Mouse (Mus musculus): Measurements from ENCODE around the gene Fam167b. TPM values are rescaled to one million over a fixed set of nuclear protein-coding genes. Genes with fewer than 3 reads are reported as not detected.
A peak's percentile ranks its signal among the peaks of the same experiment; 100 is the strongest.

Gene Fam167b
- total and polyA plus RNA-seq, 3 experiments, result 1.1 to 1.2 TPM; not detected in 1

DNA sequence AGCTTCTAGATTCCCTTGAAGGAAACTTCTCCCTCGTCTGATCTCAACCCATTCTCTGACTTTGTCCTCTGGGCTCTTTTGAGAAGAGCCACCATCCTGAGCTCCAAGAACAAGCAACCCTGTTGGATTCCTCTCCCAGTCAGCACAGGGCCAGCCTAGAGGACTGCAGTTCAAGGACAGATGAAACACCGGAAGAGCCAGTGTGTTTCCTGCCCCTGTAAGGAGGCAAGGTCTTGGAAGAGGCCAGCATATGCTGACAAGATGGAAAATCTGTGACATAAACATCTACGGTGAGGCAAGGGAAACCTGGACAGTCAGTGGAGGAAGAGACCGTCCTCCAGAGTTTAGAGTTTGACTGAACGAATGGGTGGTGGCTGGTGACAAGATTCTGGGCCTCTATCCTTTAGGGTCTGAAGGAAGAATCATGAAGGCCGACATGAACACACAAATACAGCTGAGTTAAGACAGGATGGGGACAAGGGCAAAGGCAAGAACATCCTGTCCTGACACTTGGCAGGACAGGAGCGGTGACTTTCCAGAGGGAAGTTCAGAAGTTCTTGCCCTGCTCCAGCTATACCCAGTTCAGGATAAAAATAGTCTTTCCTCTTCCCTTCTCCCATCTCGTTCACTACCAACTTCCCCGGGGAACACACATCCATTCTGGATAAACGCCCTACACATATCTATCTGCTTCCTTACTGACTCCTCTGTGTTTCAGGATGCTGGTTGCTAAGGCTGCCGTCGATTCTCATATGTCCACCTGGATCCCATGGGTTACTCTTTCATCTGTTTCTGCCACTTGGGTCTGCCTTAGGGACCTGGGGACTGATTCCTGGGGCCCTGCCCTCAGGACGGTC, 5.9 kb downstream of the Fam167b start:
- Histone ChIP-seq H3K27ac (ENCODE audit: insufficient read depth, low read depth) (no peak overlapping the region), H3K4me2 (ENCODE audit: insufficient read depth, low read depth, poor library complexity, severe bottlenecking) (no peak overlapping the region), H3K4me1 (ENCODE audit: control insufficient read depth in 1 of 2, insufficient read depth in 2 of 2) (peaks cover 21 to 85% of the 10 kb centered on the region in 2 experiments), H3K27me3 (replicated peaks) (no peaks in the 10 kb centered on the region), H3K79me2 (replicated peaks; ENCODE audit: control insufficient read depth, extremely low read depth, insufficient read depth, poor library complexity, severe bottlenecking) (no peaks in the 10 kb centered on the region), H3K9ac (ENCODE audit: insufficient read depth, low read depth) (no peak overlapping the region), H3K36me3 (replicated peaks in 1 of 2; ENCODE audit: control insufficient read depth in 1 of 2, insufficient read depth in 1 of 2, low read length in 1 of 2) (no peaks in the 10 kb centered on the region), H3K4me3 (replicated peaks in 1 of 3; ENCODE audit: low read depth in 2 of 3, low read length in 2 of 3, poor library complexity in 1 of 3) (peak overlapping the region in 1 of 3 experiments; percentile 17), H3K9me3 (replicated peaks; ENCODE audit: low read length) (no peaks in the 10 kb centered on the region)
- TF ChIP-seq PAX5 (IDR thresholded peaks at IDR 0.05; ENCODE audit: low read length) (no peak), POLR2A (IDR thresholded peaks at IDR 0.05; ENCODE audit: low read depth, low read length) (no peak), NRF1 (IDR thresholded peaks at IDR 0.05; ENCODE audit: low read depth, low read length) (no peak), EP300 (IDR thresholded peaks at IDR 0.05; ENCODE audit: low read length) (no peak), GABPA (IDR thresholded peaks at IDR 0.05; ENCODE audit: insufficient replicate concordance, low read depth, low read length) (no peak), UBTF (IDR thresholded peaks at IDR 0.05; ENCODE audit: low read depth, low read length) (no peak), TBP (conservative IDR thresholded peaks at IDR 0.05; ENCODE audit: low read depth, low read length) (no peak)
- in situ Hi-C loops (cut with MboI; ENCODE audit: low pct_ligation_motif_present, low pct_unique_long_range_greater_than_20kb, low sequenced_read_pairs), result no loop called here
- DNase-seq (ENCODE audit: extremely low read depth), result no peak
- dilution Hi-C loops (cut with MboI; ENCODE audit: extremely low pct_ligation_motif_present, extremely low pct_unique_long_range_greater_than_20kb, low sequenced_read_pairs), result no loop called here

DNA sequence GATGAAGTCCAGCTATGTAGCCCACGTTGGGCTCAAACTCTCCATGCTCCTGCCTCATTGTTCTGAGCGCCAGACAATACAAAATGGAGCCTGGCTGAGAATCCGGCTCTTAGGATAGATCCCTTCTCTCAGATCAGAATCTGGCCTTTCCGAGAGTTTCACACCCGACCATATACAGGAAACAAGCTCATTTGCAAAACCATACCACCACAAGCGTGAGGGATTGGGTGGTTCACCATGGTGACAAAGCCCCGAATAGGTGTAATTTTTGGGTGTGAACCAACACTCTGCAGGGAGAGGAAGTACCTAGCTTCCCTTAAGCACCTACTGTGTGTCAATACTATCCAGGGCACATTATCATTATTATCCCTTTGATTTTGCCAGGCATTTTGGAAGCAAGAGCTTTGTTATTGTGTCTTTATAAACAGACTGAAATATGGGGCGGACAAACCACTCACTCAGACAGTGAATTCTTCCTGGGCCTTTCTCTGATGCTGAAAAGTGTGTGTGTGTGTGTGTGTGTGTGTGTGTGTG, 6.7 kb downstream of the Fam167b start:
- H3K9me3 ChIP-seq (replicated peaks; ENCODE audit: low read length), result no peaks in the 10 kb centered on the region
- TF ChIP-seq ZKSCAN1 (IDR thresholded peaks at IDR 0.05; ENCODE audit: borderline replicate concordance, low read depth, low read length) (peak; percentile 76), MYC (IDR thresholded peaks at IDR 0.05; ENCODE audit: low read depth, low read length) (no peak)
- in situ Hi-C loops (cut with MboI; ENCODE audit: low pct_ligation_motif_present, low pct_unique_long_range_greater_than_20kb, low sequenced_read_pairs) (no loop called here), dilution Hi-C loops (cut with MboI; ENCODE audit: extremely low pct_ligation_motif_present, extremely low pct_unique_long_range_greater_than_20kb, low sequenced_read_pairs) (no loop called here)
- H3K79me2 ChIP-seq (replicated peaks; ENCODE audit: control insufficient read depth, extremely low read depth, insufficient read depth, poor library complexity, severe bottlenecking), result no peaks in the 10 kb centered on the region
- no peak for DNase-seq (ENCODE audit: extremely low read depth)
- H3K27me3 ChIP-seq (replicated peaks), result no peaks in the 10 kb centered on the region
- H3K27ac ChIP-seq (ENCODE audit: insufficient read depth, low read depth), result no peak overlapping the region
- H3K9ac ChIP-seq (ENCODE audit: insufficient read depth, low read depth), result no peak overlapping the region
- H3K4me3 ChIP-seq (replicated peaks in 1 of 3; ENCODE audit: low read depth in 2 of 3, low read length in 2 of 3, poor library complexity in 1 of 3), result no peak overlapping the region
- H3K36me3 ChIP-seq (replicated peaks in 1 of 2; ENCODE audit: control insufficient read depth in 1 of 2, insufficient read depth in 1 of 2, low read length in 1 of 2), result no peaks in the 10 kb centered on the region
- no peak overlapping the region for H3K4me2 ChIP-seq (ENCODE audit: insufficient read depth, low read depth, poor library complexity, severe bottlenecking)
- peaks cover 21 to 76% of the 10 kb centered on the region in 2 experiments for H3K4me1 ChIP-seq (ENCODE audit: control insufficient read depth in 1 of 2, insufficient read depth in 2 of 2)

- Histone ChIP-seq H3K9me3 (replicated peaks; ENCODE audit: low read length) (no peaks in the 10 kb centered on the region), H3K4me3 (replicated peaks in 1 of 3; ENCODE audit: low read depth in 2 of 3, low read length in 2 of 3, poor library complexity in 1 of 3) (no peak overlapping the region), H3K36me3 (replicated peaks in 1 of 2; ENCODE audit: control insufficient read depth in 1 of 2, insufficient read depth in 1 of 2, low read length in 1 of 2) (no peaks in the 10 kb centered on the region), H3K27ac (ENCODE audit: insufficient read depth, low read depth) (peak overlapping the region; percentile 95), H3K9ac (ENCODE audit: insufficient read depth, low read depth) (no peak overlapping the region), H3K27me3 (replicated peaks) (no peaks in the 10 kb centered on the region), H3K79me2 (replicated peaks; ENCODE audit: control insufficient read depth, extremely low read depth, insufficient read depth, poor library complexity, severe bottlenecking) (no peaks in the 10 kb centered on the region), H3K4me1 (ENCODE audit: control insufficient read depth in 1 of 2, insufficient read depth in 2 of 2) (peaks cover 21 to 66% of the 10 kb centered on the region in 2 experiments), H3K4me2 (ENCODE audit: insufficient read depth, low read depth, poor library complexity, severe bottlenecking) (peak overlapping the region; percentile 58)
- in situ Hi-C loops (cut with MboI; ENCODE audit: low pct_ligation_motif_present, low pct_unique_long_range_greater_than_20kb, low sequenced_read_pairs), result no loop called here
- dilution Hi-C loops (cut with MboI; ENCODE audit: extremely low pct_ligation_motif_present, extremely low pct_unique_long_range_greater_than_20kb, low sequenced_read_pairs), result no loop called here
- DNase-seq (ENCODE audit: extremely low read depth), result peak; percentile 88
- TF ChIP-seq TBP (conservative IDR thresholded peaks at IDR 0.05; ENCODE audit: low read depth, low read length) (no peak), MXI1 (IDR thresholded peaks at IDR 0.05; ENCODE audit: low read depth, low read length) (peak; percentile 51; the same call in 1 of the 2 replicates), USF2 (conservative IDR thresholded peaks at IDR 0.05; ENCODE audit: low read depth, low read length) (no peak), CHD1 (IDR thresholded peaks at IDR 0.05; ENCODE audit: low read depth, low read length) (peak; percentile 38; the same call in 1 of the 2 replicates), POLR2AphosphoS2 (IDR thresholded peaks at IDR 0.05; ENCODE audit: low read depth, low read length) (no peak), GABPA (IDR thresholded peaks at IDR 0.05; ENCODE audit: insufficient replicate concordance, low read depth, low read length) (no peak; the same call in 1 of the 2 replicates), CTCF (conservative IDR thresholded peaks at IDR 0.05 in 1 of 2, IDR thresholded peaks at IDR 0.05 in 1 of 2; ENCODE audit: low read depth in 2 of 2, low read length in 2 of 2) (no peak), KAT2A (IDR thresholded peaks at IDR 0.05; ENCODE audit: insufficient replicate concordance, low read length) (0 out of 2 replicates have a peak, but pooled peaks have one; percentile 40), PAX5 (IDR thresholded peaks at IDR 0.05; ENCODE audit: low read length) (no peak), BHLHE40 (IDR thresholded peaks at IDR 0.05; ENCODE audit: low read depth, low read length) (peak; percentile 85), NRF1 (IDR thresholded peaks at IDR 0.05; ENCODE audit: low read depth, low read length) (0 out of 2 replicates have a peak, but pooled peaks have one; percentile 27), SMC3 (IDR thresholded peaks at IDR 0.05; ENCODE audit: low read depth, low read length) (peak; percentile 6; the same call in 1 of the 2 replicates), MAX (IDR thresholded peaks at IDR 0.05; ENCODE audit: low read length) (peak; percentile 63; the same call in 1 of the 2 replicates), HCFC1 (IDR thresholded peaks at IDR 0.05; ENCODE audit: low read depth, low read length) (peak; percentile 42), RAD21 (IDR thresholded peaks at IDR 0.05; ENCODE audit: low read depth, low read length) (peak; percentile 0; the same call in 1 of the 2 replicates), ZNF384 (IDR thresholded peaks at IDR 0.05; ENCODE audit: low read depth, low read length) (0 out of 2 replicates have a peak, but pooled peaks have one; percentile 1), ETS1 (conservative IDR thresholded peaks at IDR 0.05; ENCODE audit: low read depth, low read length) (peak; percentile 94), SIN3A (IDR thresholded peaks at IDR 0.05; ENCODE audit: low read length) (0 out of 2 replicates have a peak, but pooled peaks have one; percentile 53)
Observed at GRCm38 (mm10) chr4:129570028-129570427, 8.3 kb downstream of the Fam167b start.
